Mouse (Mus musculus): Measurements from ENCODE around the gene Zfp692.

DNA sequence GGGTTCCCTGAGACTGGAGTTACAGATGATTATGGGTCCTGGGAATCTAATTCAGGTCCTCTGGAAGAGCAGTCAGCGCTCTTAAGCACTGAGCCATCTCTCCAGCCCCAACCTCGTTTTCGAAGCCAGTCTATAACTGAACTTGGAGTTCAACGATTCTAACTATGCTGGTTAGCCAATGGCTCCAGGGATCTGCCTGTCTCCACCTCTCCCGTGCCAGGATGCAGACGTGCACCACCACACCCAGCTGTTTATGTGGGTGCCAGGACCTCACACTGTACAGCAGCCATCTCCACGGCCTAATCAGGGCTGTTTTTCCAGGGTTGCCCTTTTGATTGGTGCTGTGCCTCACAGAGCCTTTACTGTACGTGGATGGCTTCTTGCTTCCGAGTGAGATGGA, 42.3 kb upstream of the Zfp692 start:
- no peak for TF ChIP-seq POLR2A (IDR thresholded peaks at IDR 0.05; ENCODE audit: low read depth, low read length)
- no peak for TF ChIP-seq CTCF (IDR thresholded peaks at IDR 0.05; ENCODE audit: extremely low read depth, insufficient read length, insufficient replicate concordance, low read depth, low read length)
